ENCODE assay signal across 26 mouse cellular contexts in the genomic region with DNA sequence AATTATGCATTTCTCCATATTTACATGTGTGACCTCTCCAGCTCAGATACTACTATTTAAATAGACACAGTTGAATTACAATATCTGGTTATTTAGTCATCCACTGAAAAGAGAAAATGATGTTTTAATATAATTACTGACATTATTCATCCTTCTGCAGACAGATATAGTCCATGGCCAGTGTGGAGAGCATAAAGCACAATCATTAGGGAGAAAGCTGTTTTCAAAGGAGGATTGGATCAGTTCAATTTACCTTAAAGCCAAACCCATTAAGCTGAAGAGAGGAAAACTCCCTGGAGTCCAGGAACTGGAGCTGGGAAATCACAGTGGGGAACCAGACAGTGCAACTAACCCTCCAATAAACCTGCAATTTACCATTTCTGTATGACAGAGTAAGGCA.
A peak's percentile ranks its signal among the peaks of the same experiment; 100 is the strongest.
DNase-seq lines count a peak whose midpoint lies in the region; ATAC-seq and TF ChIP-seq lines count a peak whose summit lies in the region.
"Had no signal": no experiment of that assay in that cellular context is flagged by ENCODE, and none has a peak within 500 bp of the region (broad histone marks: within the 10 kb centered on the region; RNA-seq: fewer than 3 reads in every experiment).

No protein-coding gene starts in this region.

- no peaks in the 10 kb centered on the region for H3K36me3 ChIP-seq in hindbrain, embryonic 11.5 days (ENCODE audit: control insufficient read depth, insufficient read depth, low read length)
- H3K36me3 ChIP-seq in hindbrain, embryonic 10.5 days = no peaks in the 10 kb centered on the region
- H3K36me3 ChIP-seq in midbrain, embryonic 14.5 days (ENCODE audit: control insufficient read depth, insufficient read depth, low read length) = no peaks in the 10 kb centered on the region
- H3K36me3 ChIP-seq in midbrain, embryonic 15.5 days (replicated peaks) = no peaks in the 10 kb centered on the region
- no peaks in the 10 kb centered on the region for H3K36me3 ChIP-seq in neural tube, embryonic 13.5 days
- H3K36me3 ChIP-seq in neural tube, embryonic 15.5 days = no peaks in the 10 kb centered on the region
- H3K36me3 ChIP-seq: embryonic facial prominence, embryonic 12.5 days; embryonic facial prominence, embryonic 15.5 days; heart, embryonic 12.5 days; heart, embryonic 15.5 days; hindbrain, embryonic 15.5 days had no signal

- H3K9ac ChIP-seq in hindbrain, embryonic 11.5 days (ENCODE audit: low read depth, low read length) = no peak overlapping the region
- H3K9ac ChIP-seq in midbrain, embryonic 14.5 days (replicated peaks; ENCODE audit: low read length) = no peak overlapping the region
- H3K9ac ChIP-seq in midbrain, embryonic 15.5 days = no peak overlapping the region
- H3K9ac ChIP-seq in neural tube, embryonic 13.5 days = no peak overlapping the region
- H3K9ac ChIP-seq in neural tube, embryonic 15.5 days (replicated peaks) = no peak overlapping the region
- H3K9ac ChIP-seq: embryonic facial prominence, embryonic 12.5 days; embryonic facial prominence, embryonic 15.5 days; forebrain, postnatal 0 days; heart, embryonic 12.5 days; heart, embryonic 15.5 days; hindbrain, embryonic 15.5 days had no signal

- H3K4me1 ChIP-seq in hindbrain, embryonic 11.5 days (replicated peaks; ENCODE audit: control insufficient read depth, insufficient read depth, low read length) = no peaks in the 10 kb centered on the region
- no peaks in the 10 kb centered on the region for H3K4me1 ChIP-seq in hindbrain, embryonic 10.5 days (replicated peaks)
- no peaks in the 10 kb centered on the region for H3K4me1 ChIP-seq in midbrain, embryonic 14.5 days (ENCODE audit: control insufficient read depth, insufficient read depth, low read length)
- no peaks in the 10 kb centered on the region for H3K4me1 ChIP-seq in midbrain, embryonic 15.5 days
- 0 out of 2 replicates have a peak, but pooled peaks cover 5% of the 10 kb centered on the region for H3K4me1 ChIP-seq in neural tube, embryonic 13.5 days (replicated peaks)
- H3K4me1 ChIP-seq in neural tube, embryonic 15.5 days = no peaks in the 10 kb centered on the region
- H3K4me1 ChIP-seq: embryonic facial prominence, embryonic 12.5 days; embryonic facial prominence, embryonic 15.5 days; heart, embryonic 12.5 days; heart, embryonic 15.5 days; hindbrain, embryonic 15.5 days had no signal

- DNase-seq in hindbrain, embryonic 11.5 days (ENCODE audit: low spot score) = no peak
- no peak for DNase-seq in hindbrain, embryonic 10.5 days (ENCODE audit: low spot score)
- peak; percentile 10 for DNase-seq in midbrain, embryonic 14.5 days
- DNase-seq in gastrocnemius, adult 2 months = no peak
- DNase-seq in spleen, postnatal 4 days (ENCODE audit: low spot score in 2 of 2) = no peak
- DNase-seq: adrenal gland, adult 8-10 months; adrenal gland, postnatal 25 days; cerebellum, adult 11 months; cerebellum, adult 9-11 months; cerebellum, postnatal 25 days; forebrain, postnatal 0 days; gastrocnemius, postnatal 25 days; heart, adult 18-20 months; heart, postnatal 10 days; heart, postnatal 36 days had no signal

- H3K27ac ChIP-seq in hindbrain, embryonic 11.5 days (ENCODE audit: low read depth, low read length) = no peak overlapping the region
- H3K27ac ChIP-seq in hindbrain, embryonic 10.5 days = no peak overlapping the region
- H3K27ac ChIP-seq in midbrain, embryonic 14.5 days (replicated peaks; ENCODE audit: low read depth, low read length) = no peak overlapping the region
- H3K27ac ChIP-seq in midbrain, embryonic 15.5 days = no peak overlapping the region
- H3K27ac ChIP-seq in neural tube, embryonic 13.5 days (replicated peaks) = no peak overlapping the region
- no peak overlapping the region for H3K27ac ChIP-seq in neural tube, embryonic 15.5 days (replicated peaks)
- H3K27ac ChIP-seq in gastrocnemius, adult 2 months = no peak overlapping the region
- H3K27ac ChIP-seq: embryonic facial prominence, embryonic 12.5 days; embryonic facial prominence, embryonic 15.5 days; heart, embryonic 15.5 days; hindbrain, embryonic 15.5 days had no signal

- intact Hi-C loops in gastrocnemius, adult 2 months (cut with DNase I) = no loop called here

- no peak overlapping the region for H3K4me2 ChIP-seq in hindbrain, embryonic 11.5 days (replicated peaks; ENCODE audit: low read depth, low read length)
- no peak overlapping the region for H3K4me2 ChIP-seq in midbrain, embryonic 14.5 days (ENCODE audit: low read length)
- no peak overlapping the region for H3K4me2 ChIP-seq in midbrain, embryonic 15.5 days
- no peak overlapping the region for H3K4me2 ChIP-seq in neural tube, embryonic 13.5 days
- H3K4me2 ChIP-seq in neural tube, embryonic 15.5 days = no peak overlapping the region
- H3K4me2 ChIP-seq: embryonic facial prominence, embryonic 12.5 days; embryonic facial prominence, embryonic 15.5 days; heart, embryonic 12.5 days; heart, embryonic 15.5 days; hindbrain, embryonic 15.5 days had no signal

- ATAC-seq in hindbrain, embryonic 11.5 days (ENCODE audit: low FRiP score) = peak; percentile 51
- ATAC-seq in midbrain, embryonic 14.5 days (ENCODE audit: low FRiP score, low TSS enrichment) = no peak
- no peak for ATAC-seq in midbrain, embryonic 15.5 days (replicated peaks)
- peak; percentile 37; the same call in 1 of the 2 replicates for ATAC-seq in neural tube, embryonic 13.5 days (ENCODE audit: low read depth)
- ATAC-seq in neural tube, embryonic 15.5 days (ENCODE audit: low FRiP score) = no peak
- ATAC-seq: activated CD4-positive, CD25-positive, alpha-beta regulatory T cell, adult 4 months; forebrain, embryonic 14.5 days; forebrain, postnatal 0 days; inflammation-experienced regulatory T-cells, adult 6 months had no signal

- H3K4me3 ChIP-seq in hindbrain, embryonic 11.5 days (ENCODE audit: low read depth, low read length) = no peak overlapping the region
- no peak overlapping the region for H3K4me3 ChIP-seq in hindbrain, embryonic 10.5 days
- no peak overlapping the region for H3K4me3 ChIP-seq in midbrain, embryonic 14.5 days (replicated peaks; ENCODE audit: low read depth, low read length)
- no peak overlapping the region for H3K4me3 ChIP-seq in midbrain, embryonic 15.5 days
- H3K4me3 ChIP-seq in neural tube, embryonic 13.5 days = no peak overlapping the region
- no peak overlapping the region for H3K4me3 ChIP-seq in neural tube, embryonic 15.5 days (replicated peaks)
- no peak overlapping the region for H3K4me3 ChIP-seq in gastrocnemius, adult 2 months
- H3K4me3 ChIP-seq: embryonic facial prominence, embryonic 12.5 days; embryonic facial prominence, embryonic 15.5 days; heart, embryonic 12.5 days; heart, embryonic 15.5 days; hindbrain, embryonic 15.5 days had no signal

- TF ChIP-seq CTCF in gastrocnemius, adult 2 months (IDR thresholded peaks at IDR 0.05) = no peak

- no peaks in the 10 kb centered on the region for H3K9me3 ChIP-seq in hindbrain, embryonic 11.5 days (ENCODE audit: control insufficient read depth, low read length)
- no peaks in the 10 kb centered on the region for H3K9me3 ChIP-seq in hindbrain, embryonic 10.5 days
- H3K9me3 ChIP-seq in midbrain, embryonic 14.5 days (ENCODE audit: control insufficient read depth, low read length) = no peaks in the 10 kb centered on the region
- no peaks in the 10 kb centered on the region for H3K9me3 ChIP-seq in midbrain, embryonic 15.5 days
- no peaks in the 10 kb centered on the region for H3K9me3 ChIP-seq in neural tube, embryonic 13.5 days
- no peaks in the 10 kb centered on the region for H3K9me3 ChIP-seq in neural tube, embryonic 15.5 days (replicated peaks)
- H3K9me3 ChIP-seq: embryonic facial prominence, embryonic 12.5 days; embryonic facial prominence, embryonic 15.5 days; heart, embryonic 12.5 days; heart, embryonic 15.5 days; hindbrain, embryonic 15.5 days had no signal

- no peaks in the 10 kb centered on the region for H3K27me3 ChIP-seq in hindbrain, embryonic 11.5 days (ENCODE audit: control insufficient read depth, insufficient read depth, low read length)
- H3K27me3 ChIP-seq in hindbrain, embryonic 10.5 days (ENCODE audit: insufficient read depth, poor library complexity, severe bottlenecking) = no peaks in the 10 kb centered on the region
- H3K27me3 ChIP-seq in midbrain, embryonic 14.5 days (ENCODE audit: control insufficient read depth, insufficient read depth, low read length) = no peaks in the 10 kb centered on the region
- H3K27me3 ChIP-seq in midbrain, embryonic 15.5 days (replicated peaks) = no peaks in the 10 kb centered on the region
- H3K27me3 ChIP-seq in neural tube, embryonic 13.5 days = no peaks in the 10 kb centered on the region
- no peaks in the 10 kb centered on the region for H3K27me3 ChIP-seq in neural tube, embryonic 15.5 days (replicated peaks)
- H3K27me3 ChIP-seq: embryonic facial prominence, embryonic 12.5 days; embryonic facial prominence, embryonic 15.5 days; heart, embryonic 12.5 days; heart, embryonic 15.5 days; hindbrain, embryonic 15.5 days had no signal

Comparison
In these comparisons a context has a peak if more than half of its experiments do, and no peak if none do; other contexts are left out.
1. ATAC-seq: peak in hindbrain, embryonic 11.5 days (single experiment) and neural tube, embryonic 13.5 days (single experiment); none in midbrain, embryonic 14.5 days (single experiment), midbrain, embryonic 15.5 days (single experiment) and neural tube, embryonic 15.5 days (single experiment).